8 mouse cellular contexts compared by ENCODE assay signal in the genomic region with DNA sequence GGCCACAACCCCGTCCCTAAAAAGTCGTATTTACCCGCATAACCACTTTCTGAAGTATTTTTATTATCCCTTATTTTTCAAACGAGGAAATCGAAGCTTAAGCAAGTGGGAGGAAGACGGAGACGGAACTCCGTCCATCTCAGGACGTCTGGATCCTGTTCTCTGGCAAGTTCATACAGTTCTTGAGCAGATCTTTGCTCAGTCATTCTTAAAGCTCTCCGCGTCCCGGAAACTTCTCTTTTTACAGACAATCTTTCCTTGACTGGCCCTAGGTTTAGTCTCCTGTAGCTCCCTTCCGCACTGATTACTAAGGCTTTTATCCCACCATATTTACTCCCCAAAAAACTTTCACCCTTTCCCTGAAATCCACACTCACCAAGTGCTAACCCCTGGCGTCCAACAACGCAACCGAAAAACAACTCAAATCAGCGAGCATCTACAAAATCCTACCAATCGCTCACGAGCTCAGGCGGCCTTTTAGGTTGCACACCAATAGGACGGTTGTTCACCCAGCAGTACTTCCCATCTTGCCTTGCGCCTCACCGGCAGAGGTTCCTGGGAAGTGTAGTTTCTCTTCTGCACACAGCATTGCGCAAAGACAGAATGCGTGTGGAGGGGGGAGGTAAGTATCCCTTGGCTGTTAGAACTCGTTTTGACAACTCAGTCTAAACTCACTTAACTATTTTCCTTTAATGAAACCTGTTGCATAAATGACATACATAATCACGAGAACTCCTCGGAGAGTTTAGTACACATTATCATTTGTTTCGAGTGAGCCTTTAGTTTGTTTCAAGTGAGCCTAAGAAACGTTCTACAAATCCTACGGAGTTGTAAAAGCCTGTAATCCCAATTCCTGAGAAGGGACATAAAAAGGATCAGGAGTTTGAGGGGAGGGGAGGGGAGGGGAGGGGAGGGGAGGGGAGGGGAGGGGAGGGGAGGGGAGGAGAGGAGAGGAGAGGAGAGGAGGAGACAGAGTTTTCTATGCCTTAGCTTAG. TPM values are rescaled to one million over a fixed set of nuclear protein-coding genes. Genes with fewer than 3 reads are reported as not detected.
DNase-seq lines count a peak whose midpoint lies in the region; ATAC-seq and TF ChIP-seq lines count a peak whose summit lies in the region.

No protein-coding gene starts in this region.

- peaks cover 6 to 33% of the 10 kb centered on the region in 2 experiments; a peak in 2 of 4 replicates for H3K4me1 ChIP-seq in CH12.LX (ENCODE audit: control insufficient read depth in 1 of 2, insufficient read depth in 2 of 2)
- H3K4me1 ChIP-seq in forebrain, embryonic 11.5 days (replicated peaks; ENCODE audit: control insufficient read depth, insufficient read depth, low read length): 0 out of 2 replicates have a peak, but pooled peaks cover 1% of the 10 kb centered on the region
- peaks cover 7% of the 10 kb centered on the region for H3K4me1 ChIP-seq in heart, embryonic 16.5 days (ENCODE audit: control insufficient read depth, insufficient read depth, low read length)
- peaks cover 11% of the 10 kb centered on the region for H3K4me1 ChIP-seq in liver, embryonic 15.5 days (replicated peaks)
- H3K4me1 ChIP-seq in neural tube, embryonic 12.5 days: peaks cover 8% of the 10 kb centered on the region

- H3K9me3 ChIP-seq in CH12.LX (replicated peaks; ENCODE audit: low read length): no peaks in the 10 kb centered on the region
- no peaks in the 10 kb centered on the region for H3K9me3 ChIP-seq in forebrain, embryonic 11.5 days (ENCODE audit: control insufficient read depth, low read length)
- no peaks in the 10 kb centered on the region for H3K9me3 ChIP-seq in heart, embryonic 16.5 days (replicated peaks; ENCODE audit: control insufficient read depth, low read length)
- H3K9me3 ChIP-seq in liver, embryonic 15.5 days (replicated peaks): no peaks in the 10 kb centered on the region
- no peaks in the 10 kb centered on the region for H3K9me3 ChIP-seq in neural tube, embryonic 12.5 days

- peak overlapping the region; percentile 38 for H3K27ac ChIP-seq in CH12.LX (ENCODE audit: insufficient read depth, low read depth)
- H3K27ac ChIP-seq in forebrain, embryonic 11.5 days (ENCODE audit: low read depth, low read length): peak overlapping the region; percentile 32; the same call in 1 of the 2 replicates
- peak overlapping the region; percentile 88 for H3K27ac ChIP-seq in heart, embryonic 16.5 days (ENCODE audit: low read length)
- peak overlapping the region; percentile 96 for H3K27ac ChIP-seq in liver, embryonic 15.5 days (replicated peaks)
- H3K27ac ChIP-seq in neural tube, embryonic 12.5 days: no peak overlapping the region

- no peak for TF ChIP-seq RAD21 in CH12.LX (IDR thresholded peaks at IDR 0.05; ENCODE audit: low read depth, low read length)

- no peak for TF ChIP-seq EP300 in CH12.LX (IDR thresholded peaks at IDR 0.05; ENCODE audit: low read length)

- in situ Hi-C loops in CH12.LX (cut with MboI; ENCODE audit: low pct_ligation_motif_present, low pct_unique_long_range_greater_than_20kb, low sequenced_read_pairs): no loop called here

- peak overlapping the region; percentile 95 for H3K9ac ChIP-seq in CH12.LX (ENCODE audit: insufficient read depth, low read depth)
- H3K9ac ChIP-seq in forebrain, embryonic 11.5 days (ENCODE audit: low read length): peak overlapping the region; percentile 62
- H3K9ac ChIP-seq in heart, embryonic 16.5 days (ENCODE audit: low read length): peak overlapping the region; percentile 82
- H3K9ac ChIP-seq in liver, embryonic 15.5 days: peak overlapping the region; percentile 73
- peak overlapping the region; percentile 52 for H3K9ac ChIP-seq in neural tube, embryonic 12.5 days

- no peaks in the 10 kb centered on the region for H3K27me3 ChIP-seq in CH12.LX (replicated peaks)
- no peaks in the 10 kb centered on the region for H3K27me3 ChIP-seq in forebrain, embryonic 11.5 days (ENCODE audit: control insufficient read depth, insufficient read depth, low read length)
- H3K27me3 ChIP-seq in heart, embryonic 16.5 days (ENCODE audit: control insufficient read depth, insufficient read depth, low read length): no peaks in the 10 kb centered on the region
- H3K27me3 ChIP-seq in liver, embryonic 15.5 days: no peaks in the 10 kb centered on the region
- H3K27me3 ChIP-seq in neural tube, embryonic 12.5 days (replicated peaks): no peaks in the 10 kb centered on the region

- dilution Hi-C loops in CH12.LX (cut with MboI; ENCODE audit: extremely low pct_ligation_motif_present, extremely low pct_unique_long_range_greater_than_20kb, low sequenced_read_pairs): no loop called here

- DNase-seq in CH12.LX (ENCODE audit: extremely low read depth): peak; percentile 96
- DNase-seq in c-Kit-positive CD71-positive TER-119-negative erythroid progenitor cells, embryonic 14.5 days (ENCODE audit: low read depth): peak; percentile 90
- peak; percentile 90 for DNase-seq in forebrain, embryonic 11.5 days (ENCODE audit: low spot score)
- peak; percentile 87 to 93 for DNase-seq in kidney, postnatal 36 days
- DNase-seq in telencephalon, adult 2 months (ENCODE audit: low read depth, low spot score): peak; percentile 97

- peak overlapping the region; percentile 58 to 79 (median 77) for H3K4me3 ChIP-seq in CH12.LX (replicated peaks in 1 of 3; ENCODE audit: low read depth in 2 of 3, low read length in 2 of 3, poor library complexity in 1 of 3)
- H3K4me3 ChIP-seq in forebrain, embryonic 11.5 days (ENCODE audit: low read depth, low read length): peak overlapping the region; percentile 48
- H3K4me3 ChIP-seq in heart, embryonic 16.5 days (ENCODE audit: low read length): peak overlapping the region; percentile 79
- H3K4me3 ChIP-seq in liver, embryonic 15.5 days (replicated peaks): peak overlapping the region; percentile 70
- peak overlapping the region; percentile 43 for H3K4me3 ChIP-seq in neural tube, embryonic 12.5 days

- H3K36me3 ChIP-seq in CH12.LX (replicated peaks in 1 of 2; ENCODE audit: control insufficient read depth in 1 of 2, insufficient read depth in 1 of 2, low read length in 1 of 2): peaks cover 7 to 21% of the 10 kb centered on the region in 2 experiments
- no peaks in the 10 kb centered on the region for H3K36me3 ChIP-seq in forebrain, embryonic 11.5 days (ENCODE audit: control insufficient read depth, insufficient read depth, low read length)
- peaks cover 4% of the 10 kb centered on the region for H3K36me3 ChIP-seq in heart, embryonic 16.5 days (ENCODE audit: control insufficient read depth, insufficient read depth)
- peaks cover 17% of the 10 kb centered on the region for H3K36me3 ChIP-seq in liver, embryonic 15.5 days (replicated peaks)
- no peaks in the 10 kb centered on the region for H3K36me3 ChIP-seq in neural tube, embryonic 12.5 days

- peak; percentile 86 for TF ChIP-seq POLR2A in CH12.LX (IDR thresholded peaks at IDR 0.05; ENCODE audit: low read depth, low read length)

- ATAC-seq in forebrain, embryonic 11.5 days (replicated peaks; ENCODE audit: low FRiP score): peak; percentile 96
- peak; percentile 98 for ATAC-seq in heart, embryonic 16.5 days (replicated peaks; ENCODE audit: extremely low read depth, insufficient read depth, low FRiP score)
- ATAC-seq in liver, embryonic 15.5 days (ENCODE audit: insufficient read depth): peak; percentile 98
- ATAC-seq in neural tube, embryonic 12.5 days (ENCODE audit: low FRiP score, low read depth): peak; percentile 98

- no peak for TF ChIP-seq CTCF in CH12.LX (conservative IDR thresholded peaks at IDR 0.05 in 1 of 2, IDR thresholded peaks at IDR 0.05 in 1 of 2; ENCODE audit: low read depth in 2 of 2, low read length in 2 of 2)

- peak overlapping the region; percentile 99 for H3K4me2 ChIP-seq in CH12.LX (ENCODE audit: insufficient read depth, low read depth, poor library complexity, severe bottlenecking)
- peak overlapping the region; percentile 59 for H3K4me2 ChIP-seq in forebrain, embryonic 11.5 days (ENCODE audit: low read depth, low read length, severe bottlenecking)
- peak overlapping the region; percentile 89 for H3K4me2 ChIP-seq in heart, embryonic 16.5 days (ENCODE audit: low read depth, low read length)
- peak overlapping the region; percentile 72 for H3K4me2 ChIP-seq in liver, embryonic 15.5 days
- H3K4me2 ChIP-seq in neural tube, embryonic 12.5 days (replicated peaks): peak overlapping the region; percentile 65

- peaks cover 19% of the 10 kb centered on the region for H3K79me2 ChIP-seq in CH12.LX (replicated peaks; ENCODE audit: control insufficient read depth, extremely low read depth, insufficient read depth, poor library complexity, severe bottlenecking)

- whole genome bisulfite sequencing in forebrain, embryonic 11.5 days: 2% methylated on average over 31 of the region's 31 CpGs
- WGBS in heart, embryonic 16.5 days: under 1% methylated on average over 31 of the region's 31 CpGs
- whole genome bisulfite sequencing in liver, embryonic 15.5 days (ENCODE audit: insufficient replicate concordance): under 1% methylated on average over 31 of the region's 31 CpGs
- WGBS in neural tube, embryonic 12.5 days: 2% methylated on average over 31 of the region's 31 CpGs

TF ChIP-seq in CH12.LX, 34 proteins besides CTCF, POLR2A, EP300 and RAD21 (continues in another document):
- TF ChIP-seq NRF1 (IDR thresholded peaks at IDR 0.05; ENCODE audit: low read depth, low read length) (peak; percentile 73), PAX5 (IDR thresholded peaks at IDR 0.05; ENCODE audit: low read length) (no peak), ZMIZ1 (IDR thresholded peaks at IDR 0.05; ENCODE audit: low read depth, low read length) (peak; percentile 58; the same call in 1 of the 2 replicates), ZNF384 (IDR thresholded peaks at IDR 0.05; ENCODE audit: low read depth, low read length) (no peak), SMC3 (IDR thresholded peaks at IDR 0.05; ENCODE audit: low read depth, low read length) (no peak)

RNA-seq across cellular contexts. Expression of a gene that starts 6.7 kb away (rescaled TPM):
- total RNA-seq in CH12.LX (2012; rRNA removed) (28.9 and 29.3 TPM in 2 replicates), CH12.LX (2014; rRNA removed) (20.8 and 22.2 TPM in 2 replicates)
- polyA plus RNA-seq in CH12.LX (2012; ENCODE audit: insufficient read length, low read depth): 35.8 and 36.8 TPM in 2 replicates
- 53.8 and 58.6 TPM in 2 replicates for polyA plus RNA-seq in forebrain, embryonic 11.5 days (2014; fragmentation: Nextera tagmentation; extraction: Ambion mirVana)
- polyA plus RNA-seq in heart, embryonic 16.5 days (2015; fragmentation: Nextera tagmentation; extraction: Ambion mirVana): 27.2 and 27.6 TPM in 2 replicates
- 13.7 and 15.9 TPM in 2 replicates for polyA plus RNA-seq in liver, embryonic 15.5 days (2015; fragmentation: Nextera tagmentation; extraction: Ambion mirVana)
- polyA plus RNA-seq in neural tube, embryonic 12.5 days (2016; fragmentation: Nextera tagmentation; extraction: Ambion mirVana): 51.4 and 54.1 TPM in 2 replicates

RNA-seq across cellular contexts. Expression of a gene that starts 6.9 kb away (rescaled TPM):
- total RNA-seq in CH12.LX (2012; rRNA removed): 20.3 and 21.0 TPM in 2 replicates
- 25.2 and 28.6 TPM in 2 replicates for total RNA-seq in CH12.LX (2014; rRNA removed)
- 18.2 and 19.9 TPM in 2 replicates for polyA plus RNA-seq in CH12.LX (2012; ENCODE audit: insufficient read length, low read depth)
- polyA plus RNA-seq in forebrain, embryonic 11.5 days (2014; fragmentation: Nextera tagmentation; extraction: Ambion mirVana): 29.2 and 30.2 TPM in 2 replicates
- 18.6 and 21.0 TPM in 2 replicates for polyA plus RNA-seq in heart, embryonic 16.5 days (2015; fragmentation: Nextera tagmentation; extraction: Ambion mirVana)
- polyA plus RNA-seq in liver, embryonic 15.5 days (2015; fragmentation: Nextera tagmentation; extraction: Ambion mirVana): 15.5 and 15.8 TPM in 2 replicates
- polyA plus RNA-seq in neural tube, embryonic 12.5 days (2016; fragmentation: Nextera tagmentation; extraction: Ambion mirVana): 19.6 and 25.1 TPM in 2 replicates
